Mouse (Mus musculus): ENCODE results near the gene Rbm15.

GRCm38 (mm10) chr3:107345033-107345725 lies 11.7 kb upstream of the Rbm15 start:
- TF ChIP-seq CHD2 (IDR thresholded peaks at IDR 0.05; ENCODE audit: low read depth, low read length) (no peak), HCFC1 (IDR thresholded peaks at IDR 0.05; ENCODE audit: borderline replicate concordance, insufficient read depth, low read length) (no peak), MAFK (IDR thresholded peaks at IDR 0.05; ENCODE audit: insufficient read depth, low read depth, low read length) (no peak), ZC3H11A (IDR thresholded peaks at IDR 0.05; ENCODE audit: borderline replicate concordance, low read depth, low read length) (no peak), ZNF384 (IDR thresholded peaks at IDR 0.05; ENCODE audit: low read depth, low read length) (no peak)
